Mouse (Mus musculus): Measurements from ENCODE around the gene Cd55b.
A peak's percentile ranks its signal among the peaks of the same experiment; 100 is the strongest.

Gene Cd55b

DNA sequence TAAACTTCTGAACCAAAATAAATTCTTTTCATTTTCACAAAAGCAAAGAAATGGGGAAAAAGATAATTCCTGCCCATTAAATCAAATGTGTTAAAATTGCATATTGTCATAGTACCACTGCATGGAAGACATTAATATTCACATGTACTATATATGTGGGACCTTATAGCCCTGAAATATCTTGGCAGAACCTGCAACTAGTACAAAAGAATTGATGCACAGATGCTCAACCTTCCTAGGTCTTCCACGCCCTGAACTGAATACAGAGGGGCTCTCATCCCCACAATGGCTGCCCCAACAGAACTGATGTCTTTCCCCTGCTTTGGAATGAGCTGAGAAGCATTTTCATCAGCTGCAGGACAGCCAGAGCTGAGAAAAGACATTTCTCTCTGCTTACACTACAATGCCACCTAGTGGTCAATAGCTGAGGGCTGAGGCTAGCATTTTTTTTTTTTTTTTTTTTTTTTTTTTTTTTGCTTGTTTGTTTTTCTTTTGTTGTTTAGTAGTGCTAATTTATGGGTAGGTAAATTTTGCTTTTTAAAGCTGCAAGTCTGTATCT lies 72.7 kb downstream of the Cd55b start:
- no peak for TF ChIP-seq GATA4 (IDR thresholded peaks at IDR 0.05; ENCODE audit: insufficient replicate concordance, low read length)

DNA sequence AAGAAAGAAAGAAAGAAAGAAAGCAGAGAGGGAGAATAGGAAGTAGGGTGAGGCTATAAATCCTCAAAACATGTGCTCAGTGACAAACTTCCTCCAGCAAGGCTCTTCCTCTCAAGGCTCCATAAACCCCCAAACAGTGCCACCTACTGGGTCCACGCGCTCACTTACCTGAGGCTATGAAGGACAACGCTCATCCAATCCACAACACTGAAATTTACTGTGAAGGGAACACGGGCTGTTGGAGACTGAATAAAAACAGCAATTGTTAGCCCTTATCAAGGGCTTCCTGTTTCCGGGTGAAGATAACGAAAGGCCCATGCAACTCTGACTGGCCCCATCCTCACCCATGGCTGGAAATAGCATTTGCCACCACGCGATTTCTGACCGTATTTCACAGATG lies 80.4 kb downstream of the Cd55b start:
- TF ChIP-seq GATA4 (IDR thresholded peaks at IDR 0.05; ENCODE audit: insufficient replicate concordance, low read length), result peak; percentile 64; the same call in 1 of the 2 replicates
